ENCODE assay signal across 15 mouse cellular contexts in the genomic region with DNA sequence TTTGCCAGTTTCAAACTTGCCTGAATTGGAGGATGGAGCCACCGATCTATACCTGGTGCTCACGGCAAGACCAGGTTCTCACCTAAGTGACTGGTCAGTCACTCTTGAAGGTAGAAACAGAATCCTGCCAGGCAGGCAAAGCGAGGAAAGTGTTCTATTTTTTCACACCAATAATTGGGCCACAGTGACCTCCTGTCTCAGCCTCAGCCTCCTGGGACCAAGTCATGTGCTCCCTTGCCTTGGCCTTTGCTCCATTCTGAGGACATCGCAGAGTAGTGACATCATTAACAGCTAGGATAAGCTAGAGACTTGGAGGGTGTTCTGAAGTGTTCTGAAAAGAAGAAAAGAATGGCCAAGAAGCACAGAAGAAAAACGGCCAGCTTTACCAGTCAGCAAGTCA.
DNase-seq lines count a peak whose midpoint lies in the region.
"Had no signal": no experiment of that assay in that cellular context is flagged by ENCODE, and none has a peak within 500 bp of the region (broad histone marks: within the 10 kb centered on the region; RNA-seq: fewer than 3 reads in every experiment).

No protein-coding gene starts in this region.

- DNase-seq in adrenal gland, adult 2 months: peak; percentile 23
- DNase-seq in adrenal gland, adult 18-20 months (ENCODE audit: low spot score in 2 of 2): no peak
- DNase-seq in adipocyte (ENCODE audit: low spot score): peak; percentile 54
- peak; percentile 18 for DNase-seq in adrenal gland, postnatal 25 days
- DNase-seq in heart, adult 11 months: no peak
- no peak for DNase-seq in gastrocnemius, adult 18-20 months (ENCODE audit: low spot score)
- DNase-seq: cerebellum, adult 18-20 months; cerebellum, adult 9-10 months; cerebellum, postnatal 14 days; forebrain, postnatal 0 days; gastrocnemius, postnatal 25 days; heart, adult 2 months; heart, postnatal 14 days; kidney, adult 11 months; kidney, adult 9 months had no signal

Comparison
In these comparisons a context has a peak if more than half of its experiments do, and no peak if none do; other contexts are left out.
1. DNase-seq: peak in adrenal gland, adult 2 months (single experiment), adipocyte (single experiment) and adrenal gland, postnatal 25 days (single experiment); none in adrenal gland, adult 18-20 months (0 of 2), heart, adult 11 months (single experiment) and gastrocnemius, adult 18-20 months (single experiment).